Mouse (Mus musculus): Measurements from ENCODE around the gene Gm10837. TPM values are rescaled to one million over a fixed set of nuclear protein-coding genes. Genes with fewer than 3 reads are reported as not detected.

The Gm10837 gene
- polyA plus RNA-seq, 1 experiment, result not detected

DNA sequence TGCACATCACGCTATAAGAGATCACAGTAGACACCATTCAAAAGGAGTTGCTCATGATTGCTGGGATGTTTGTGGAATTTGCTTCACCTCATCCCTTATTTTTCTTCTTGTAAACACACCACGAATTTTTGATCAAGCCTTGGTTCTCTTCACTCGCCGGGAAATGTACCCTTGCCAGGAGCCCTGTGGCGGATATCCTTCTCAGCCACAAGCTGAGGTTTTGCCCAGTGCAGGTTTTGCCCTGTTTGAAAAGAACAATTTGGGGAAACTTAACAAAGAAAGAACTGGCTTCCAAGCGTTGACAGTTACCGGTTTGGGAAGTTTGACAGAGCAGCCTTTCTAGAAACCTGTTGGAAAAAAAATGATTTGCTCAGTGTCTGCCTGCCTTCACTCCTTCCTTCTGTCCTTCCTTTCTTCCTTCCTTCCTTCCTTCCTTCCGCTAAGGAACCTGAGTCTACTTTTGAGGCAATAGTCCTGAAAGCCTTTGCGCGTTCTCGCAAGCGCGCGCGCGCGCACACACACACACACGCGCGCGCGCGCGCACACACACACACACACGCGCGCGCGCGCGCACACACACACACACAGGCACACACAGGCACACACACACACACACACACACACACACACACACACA is 18.8 kb upstream of the Gm10837 start:
- H3K27me3 ChIP-seq (ENCODE audit: control insufficient read depth, insufficient read depth, low read length), result peaks cover 43% of the 10 kb centered on the region
- WGBS, result 11% methylated on average over 11 of the region's 31 CpGs
- H3K27ac ChIP-seq (ENCODE audit: insufficient read depth, low read length), result no peak overlapping the region

DNA sequence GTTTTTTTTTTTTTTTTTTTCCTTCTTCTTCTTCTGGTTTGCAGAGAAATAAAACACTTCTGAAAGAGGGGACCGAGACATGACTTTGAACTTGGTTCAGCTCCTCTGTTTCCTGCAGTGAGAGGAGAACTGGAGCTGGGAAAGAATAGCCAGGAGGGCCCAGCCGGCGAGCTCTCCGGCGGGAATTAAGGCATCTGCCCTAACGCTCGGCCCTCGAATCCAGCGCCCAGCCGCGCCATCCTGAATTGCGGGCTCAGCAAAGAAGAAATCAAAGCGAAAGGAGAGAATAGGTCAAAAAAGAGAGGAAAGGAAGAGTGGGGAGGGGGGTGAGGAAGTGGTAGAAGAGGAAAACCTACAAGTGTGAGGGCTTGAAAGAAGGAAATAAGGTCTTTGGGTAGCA is 18.2 kb upstream of the Gm10837 start:
- TF ChIP-seq POLR2A (IDR thresholded peaks at IDR 0.05; ENCODE audit: low read depth, low read length) (no peak), CTCF (IDR thresholded peaks at IDR 0.05; ENCODE audit: extremely low read depth, insufficient read depth, insufficient read length, insufficient replicate concordance) (no peak)
- H3K36me3 ChIP-seq (ENCODE audit: control insufficient read depth, insufficient read depth, low read length), result no peaks in the 10 kb centered on the region
- H3K4me3 ChIP-seq (ENCODE audit: extremely low read depth, insufficient read depth, insufficient read length), result no peak overlapping the region
- 6% methylated on average over 13 of the region's 13 CpGs for WGBS
- H3K27me3 ChIP-seq (ENCODE audit: control insufficient read depth, insufficient read depth, low read length), result peaks cover 47% of the 10 kb centered on the region
- no peak overlapping the region for H3K27ac ChIP-seq (ENCODE audit: insufficient read depth, low read length)
- no peak for DNase-seq (ENCODE audit: low read depth in 1 of 2, low spot score in 2 of 2)
- peaks cover 13% of the 10 kb centered on the region for H3K4me1 ChIP-seq (ENCODE audit: control insufficient read depth, insufficient read depth, insufficient read length)

More for the DNA sequence above, 18.8 kb upstream of the Gm10837 start:
- DNase-seq (ENCODE audit: low read depth in 1 of 2, low spot score in 2 of 2), result no peak
- H3K4me1 ChIP-seq (ENCODE audit: control insufficient read depth, insufficient read depth, insufficient read length), result peaks cover 13% of the 10 kb centered on the region
- H3K36me3 ChIP-seq (ENCODE audit: control insufficient read depth, insufficient read depth, low read length), result no peaks in the 10 kb centered on the region
- H3K4me3 ChIP-seq (ENCODE audit: extremely low read depth, insufficient read depth, insufficient read length), result no peak overlapping the region
- TF ChIP-seq CTCF (IDR thresholded peaks at IDR 0.05; ENCODE audit: extremely low read depth, insufficient read depth, insufficient read length, insufficient replicate concordance), result no peak

DNA sequence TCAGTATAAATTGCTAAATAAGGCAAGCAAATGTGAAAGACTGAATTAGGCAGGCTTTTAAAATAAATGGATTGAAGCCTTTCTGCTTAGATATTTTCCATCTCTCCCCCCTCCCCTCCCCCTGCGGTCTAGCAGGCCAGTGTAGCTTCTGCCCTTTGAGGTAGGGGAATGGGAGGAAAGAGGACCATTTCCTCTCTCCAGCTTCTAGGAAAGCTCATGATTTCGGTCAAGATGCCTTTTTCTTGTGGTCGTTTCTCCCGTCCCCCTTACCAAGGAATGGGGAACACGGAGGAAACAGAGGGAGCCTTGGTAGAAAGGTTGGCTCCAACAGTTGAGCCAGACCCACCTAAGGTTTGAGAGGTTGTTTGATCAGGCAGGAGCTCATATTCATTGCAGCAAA is 17.7 kb upstream of the Gm10837 start:
- Histone ChIP-seq H3K4me1 (ENCODE audit: control insufficient read depth, insufficient read depth, insufficient read length) (peaks cover 13% of the 10 kb centered on the region), H3K4me3 (ENCODE audit: extremely low read depth, insufficient read depth, insufficient read length) (no peak overlapping the region), H3K27ac (ENCODE audit: insufficient read depth, low read length) (no peak overlapping the region), H3K36me3 (ENCODE audit: control insufficient read depth, insufficient read depth, low read length) (no peaks in the 10 kb centered on the region), H3K27me3 (ENCODE audit: control insufficient read depth, insufficient read depth, low read length) (peaks cover 51% of the 10 kb centered on the region)
- no peak for DNase-seq (ENCODE audit: low read depth in 1 of 2, low spot score in 2 of 2)
- WGBS, result 7% methylated on average over 5 of the region's 5 CpGs
- TF ChIP-seq POLR2A (IDR thresholded peaks at IDR 0.05; ENCODE audit: low read depth, low read length) (no peak), CTCF (IDR thresholded peaks at IDR 0.05; ENCODE audit: extremely low read depth, insufficient read depth, insufficient read length, insufficient replicate concordance) (no peak)

DNA sequence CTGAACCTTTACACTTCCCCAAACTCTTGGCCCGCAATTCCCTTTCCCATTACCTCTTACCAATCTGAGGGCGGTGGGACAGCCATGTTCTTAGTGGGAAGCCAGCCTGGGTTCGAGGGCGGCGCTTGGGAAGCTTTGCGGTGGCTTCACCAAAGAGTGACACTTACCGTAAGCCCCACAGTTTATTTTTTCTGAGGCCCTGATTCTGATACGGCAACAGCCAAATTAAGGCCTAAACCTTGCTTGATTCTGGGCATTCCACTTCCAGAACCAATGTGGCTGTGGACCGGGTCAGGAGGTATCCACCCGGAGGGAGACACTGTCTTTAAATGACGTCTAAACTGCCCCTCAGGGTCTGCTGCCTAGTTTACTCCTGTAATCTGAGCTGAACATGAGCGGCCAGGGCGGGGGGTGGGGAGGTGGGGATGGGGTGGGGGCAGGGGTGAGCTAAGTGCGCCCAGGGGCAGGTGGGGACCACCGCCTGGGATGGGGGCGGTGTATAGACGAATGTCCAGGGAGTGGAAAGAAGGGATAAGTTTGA is 17.1 kb upstream of the Gm10837 start:
- Histone ChIP-seq H3K4me1 (ENCODE audit: control insufficient read depth, insufficient read depth, insufficient read length) (peaks cover 13% of the 10 kb centered on the region), H3K4me3 (ENCODE audit: extremely low read depth, insufficient read depth, insufficient read length) (no peak overlapping the region), H3K27ac (ENCODE audit: insufficient read depth, low read length) (no peak overlapping the region), H3K27me3 (ENCODE audit: control insufficient read depth, insufficient read depth, low read length) (peaks cover 52% of the 10 kb centered on the region), H3K36me3 (ENCODE audit: control insufficient read depth, insufficient read depth, low read length) (no peaks in the 10 kb centered on the region)
- no peak for DNase-seq (ENCODE audit: low read depth in 1 of 2, low spot score in 2 of 2)
- WGBS, result 6% methylated on average over 17 of the region's 17 CpGs
- TF ChIP-seq CTCF (IDR thresholded peaks at IDR 0.05; ENCODE audit: extremely low read depth, insufficient read depth, insufficient read length, insufficient replicate concordance) (no peak), POLR2A (IDR thresholded peaks at IDR 0.05; ENCODE audit: low read depth, low read length) (no peak)

DNA sequence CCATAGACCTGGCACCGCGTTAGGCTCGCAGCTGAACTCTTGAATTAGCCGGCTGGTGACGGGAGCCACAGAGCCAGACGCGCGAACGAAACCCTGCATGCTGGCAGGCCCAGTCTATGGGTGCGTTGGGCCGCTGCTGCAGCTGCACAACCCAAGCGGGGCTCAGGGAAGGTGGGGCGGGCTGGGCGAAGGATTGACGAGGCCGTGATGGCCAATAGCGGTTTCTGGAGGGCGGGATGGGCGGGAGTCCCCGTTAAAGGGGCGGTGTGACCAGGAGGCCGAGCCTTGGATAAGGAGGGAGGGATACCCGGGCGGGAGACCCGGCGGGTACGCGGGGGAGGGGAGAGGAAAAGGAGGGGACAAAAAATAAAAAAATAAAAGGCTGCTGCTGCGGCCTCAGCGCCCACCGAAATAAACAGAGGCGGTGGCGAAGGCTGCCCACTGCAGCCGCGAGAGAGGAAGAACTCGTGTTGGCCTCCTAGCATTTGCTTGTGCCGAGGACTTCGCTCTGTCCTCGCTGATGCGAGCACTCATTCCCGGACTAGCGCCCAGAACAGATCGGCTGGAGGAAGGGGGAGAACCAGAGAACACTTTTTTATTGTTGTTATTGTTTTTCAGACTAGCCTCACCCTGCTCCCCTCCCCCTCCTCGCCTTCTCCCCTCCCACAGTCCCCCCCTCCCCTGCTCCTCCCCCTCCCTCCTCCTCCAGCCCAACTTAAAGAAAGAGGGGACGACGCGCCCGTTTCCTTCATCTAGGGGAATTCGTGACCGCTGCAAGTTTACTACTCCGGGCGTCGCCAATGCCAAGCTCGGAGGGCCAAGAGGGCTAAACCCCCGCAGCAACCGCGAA is 16.1 kb upstream of the Gm10837 start:
- peak overlapping the region; percentile 25; the same call in 1 of the 2 replicates for H3K4me3 ChIP-seq (ENCODE audit: extremely low read depth, insufficient read depth, insufficient read length)
- peaks cover 13% of the 10 kb centered on the region for H3K4me1 ChIP-seq (ENCODE audit: control insufficient read depth, insufficient read depth, insufficient read length)
- no peaks in the 10 kb centered on the region for H3K36me3 ChIP-seq (ENCODE audit: control insufficient read depth, insufficient read depth, low read length)
- WGBS, result 3% methylated on average over 56 of the region's 57 CpGs
- H3K27ac ChIP-seq (ENCODE audit: insufficient read depth, low read length), result no peak overlapping the region
- peaks cover 55% of the 10 kb centered on the region for H3K27me3 ChIP-seq (ENCODE audit: control insufficient read depth, insufficient read depth, low read length)
- TF ChIP-seq CTCF (IDR thresholded peaks at IDR 0.05; ENCODE audit: extremely low read depth, insufficient read depth, insufficient read length, insufficient replicate concordance) (no peak), POLR2A (IDR thresholded peaks at IDR 0.05; ENCODE audit: low read depth, low read length) (no peak)
- DNase-seq (ENCODE audit: low read depth in 1 of 2, low spot score in 2 of 2), result no peak

DNA sequence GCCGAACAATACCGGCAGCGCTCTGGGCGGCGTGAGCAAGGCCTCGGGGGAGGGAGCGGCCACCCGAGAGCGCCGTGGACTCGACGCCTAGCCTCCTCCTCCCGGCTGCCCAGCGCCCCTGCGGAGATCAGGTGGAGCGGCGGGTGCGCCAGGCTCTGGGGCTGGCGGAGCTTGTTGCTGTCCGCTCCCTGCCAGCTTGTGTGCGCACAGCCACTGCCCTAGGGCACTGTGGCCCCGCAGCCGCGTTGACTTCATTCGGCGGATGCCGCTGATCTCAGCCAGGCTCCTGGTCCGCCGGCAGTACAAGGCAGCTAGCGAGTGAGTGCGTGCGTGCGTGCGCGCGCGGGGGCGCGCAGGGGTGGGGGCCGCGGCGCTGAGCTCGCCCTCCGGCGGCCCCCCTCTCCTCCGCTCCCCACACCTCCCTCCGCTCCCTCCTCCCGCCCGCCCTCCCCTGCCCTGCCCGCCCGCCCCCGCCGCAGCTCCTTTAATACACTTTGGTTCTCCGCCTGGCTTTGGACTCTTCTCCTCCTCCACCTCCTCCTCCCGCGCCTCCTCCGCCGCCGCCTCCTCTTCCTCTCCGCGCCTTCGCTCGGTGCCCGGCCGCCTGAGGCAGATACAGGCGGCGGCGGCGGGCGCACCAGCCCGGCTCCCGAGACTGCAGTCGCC is 15.4 kb upstream of the Gm10837 start, which contains the start of gene Zic2:
Gene Zic2 (plus strand): TSS at position 545 of the 666 bp plus-strand sequence.
- DNase-seq (ENCODE audit: low read depth in 1 of 2, low spot score in 2 of 2), result no peak
- H3K4me3 ChIP-seq (ENCODE audit: extremely low read depth, insufficient read depth, insufficient read length), result peak within 1 kb of the TSS; percentile 26; the same call in 1 of the 2 replicates
- TF ChIP-seq CTCF (IDR thresholded peaks at IDR 0.05; ENCODE audit: extremely low read depth, insufficient read depth, insufficient read length, insufficient replicate concordance) (no peak), POLR2A (IDR thresholded peaks at IDR 0.05; ENCODE audit: low read depth, low read length) (no peak)
- H3K27me3 ChIP-seq (ENCODE audit: control insufficient read depth, insufficient read depth, low read length), result peaks cover 56% of the 10 kb centered on the region
- no peaks in the 10 kb centered on the region for H3K36me3 ChIP-seq (ENCODE audit: control insufficient read depth, insufficient read depth, low read length)
- no peak within 1 kb of the TSS for H3K27ac ChIP-seq (ENCODE audit: insufficient read depth, low read length)
- peaks cover 13% of the 10 kb centered on the region for H3K4me1 ChIP-seq (ENCODE audit: control insufficient read depth, insufficient read depth, insufficient read length)
- 2% methylated on average over 54 of the region's 73 CpGs for WGBS
